Mouse (Mus musculus): ENCODE results near the gene Gdpd2. TPM values are rescaled to one million over a fixed set of nuclear protein-coding genes. Genes with fewer than 3 reads are reported as not detected.

Gdpd2 gene
- polyA plus RNA-seq, 1 experiment from 2014 or later, result 3.3 TPM

Other genes with a start within 250 kb of the Gdpd2 start
- gene Igbp1, start 235.6 kb upstream of the Gdpd2 start, polyA plus RNA-seq (2015; fragmentation: Nextera tagmentation; extraction: Ambion mirVana), result 39.9 and 40.6 TPM in 2 replicates
- gene Dgat2l6, start 205.0 kb upstream of the Gdpd2 start, polyA plus RNA-seq (2015; fragmentation: Nextera tagmentation; extraction: Ambion mirVana), result not detected in 2 replicates
- not detected in 2 replicates for gene Awat1, start 157.6 kb upstream of the Gdpd2 start, polyA plus RNA-seq (2015; fragmentation: Nextera tagmentation; extraction: Ambion mirVana)
- not detected in 2 replicates for gene P2ry4, start 135.0 kb upstream of the Gdpd2 start, polyA plus RNA-seq (2015; fragmentation: Nextera tagmentation; extraction: Ambion mirVana)
- not detected in 2 replicates for gene Arr3, start 124.4 kb upstream of the Gdpd2 start, polyA plus RNA-seq (2015; fragmentation: Nextera tagmentation; extraction: Ambion mirVana)
- gene Kif4, start 104.1 kb upstream of the Gdpd2 start, polyA plus RNA-seq (2015; fragmentation: Nextera tagmentation; extraction: Ambion mirVana), result 30.3 and 31.2 TPM in 2 replicates
- 101 TPM in 2 replicates for gene Pdzd11, start 103.3 kb upstream of the Gdpd2 start, polyA plus RNA-seq (2015; fragmentation: Nextera tagmentation; extraction: Ambion mirVana)
- 4.6 and 5.0 TPM in 2 replicates for gene Dlg3, start 37.8 kb downstream of the Gdpd2 start, polyA plus RNA-seq (2015; fragmentation: Nextera tagmentation; extraction: Ambion mirVana)